Mouse (Mus musculus) lung, postnatal 0 days (tissue): ENCODE data around the gene 2210408I21Rik. TPM values are rescaled to one million over a fixed set of nuclear protein-coding genes. Genes with fewer than 3 reads are reported as not detected.

Experiments
- ATAC-seq: fragments of 200-750 bp; cut with Nextera tagmentation; 2 replicates; pipeline ENCODE4 v1.8.0; 2017; ENCODE audit warnings: moderate library complexity
- DNase-seq: peaks from one replicate; pipeline ENCODE4 v3.0.0-alpha.2; 2016; ENCODE audit warnings: low spot score
- H3K27ac ChIP-seq: fragments of 300-500 bp; sonication (generic); 2 replicates; pipeline ENCODE4 v1.5.1; 2014; ENCODE audit warnings: antibody characterized with exemption, mild to moderate bottlenecking, low read length, mixed read lengths
- H3K27me3 ChIP-seq: fragments of 300-500 bp; sonication (generic); replicated peaks from 2 replicates; pipeline ENCODE4 v1.6.1; 2014; ENCODE audit warnings: low read length, mixed read lengths; ENCODE audit not compliant: insufficient read depth
- H3K36me3 ChIP-seq: fragments of 300-500 bp; sonication (generic); 2 replicates; pipeline ENCODE4 v1.6.1; 2014; ENCODE audit warnings: low read length, mixed read lengths; ENCODE audit not compliant: insufficient read depth
- H3K4me1 ChIP-seq: fragments of 300-500 bp; sonication (generic); 2 replicates; pipeline ENCODE4 v1.6.1; 2014; ENCODE audit warnings: antibody characterized with exemption, low read depth, low read length, mixed read lengths; ENCODE audit not compliant: insufficient read depth
- H3K4me2 ChIP-seq: fragments of 300-500 bp; sonication (generic); replicated peaks from 2 replicates; pipeline ENCODE4 v1.6.1; 2014; ENCODE audit warnings: low read depth, mild to moderate bottlenecking, low read length, moderate library complexity, mixed read lengths
- H3K4me3 ChIP-seq: fragments of 300-500 bp; sonication (generic); 2 replicates; pipeline ENCODE4 v1.5.1; 2014; ENCODE audit warnings: low read depth, low read length
- H3K9ac ChIP-seq: fragments of 300-500 bp; sonication (generic); replicated peaks from 2 replicates; pipeline ENCODE4 v1.6.1; 2014; ENCODE audit warnings: low read depth, mild to moderate bottlenecking
- H3K9me3 ChIP-seq: fragments of 300-500 bp; sonication (generic); 2 replicates; pipeline ENCODE4 v1.6.1; 2016; ENCODE audit warnings: low read length, mixed read lengths
- CTCF ChIP-seq: IDR thresholded peaks from 2 replicates; pipeline ENCODE4 v1.5.1; 2016; ENCODE audit warnings: antibody characterized with exemption, mild to moderate bottlenecking
- EP300 ChIP-seq: IDR thresholded peaks from 2 replicates; pipeline ENCODE4 v1.6.1; 2016; ENCODE audit warnings: antibody characterized with exemption, mild to moderate bottlenecking, control low read depth
- WGBS: fragments of 180-500 bp; shearing (Covaris S2); extraction: QIAGEN DNeasy Blood & Tissue Kit; methylation state at CpG from one replicate; pipeline ENCODE4 v1.1.7; 2014; 5-methylcytosine and 5-hydroxymethylcytosine counted together
- polyA plus RNA-seq: library from polyadenylated mRNA; unstranded; fragments of >200 nt; fragmentation: Nextera tagmentation; extraction: Ambion mirVana; gene quantifications from 2 replicates; pipeline ENCODE4 v1.2.1, GENCODE M21; 2015

2210408I21Rik gene
- polyA plus RNA-seq, 1 experiment from 2014 or later: 5.3 TPM

GRCm38 (mm10) chr13:77529760-77530159, 394.4 kb downstream of the 2210408I21Rik start:
- Histone ChIP-seq H3K9me3 (no peaks in the 10 kb centered on the region), H3K27me3 (no peaks in the 10 kb centered on the region), H3K4me3 (no peak overlapping the region), H3K4me1 (no peaks in the 10 kb centered on the region), H3K27ac (no peak overlapping the region), H3K36me3 (no peaks in the 10 kb centered on the region), H3K4me2 (no peak overlapping the region), H3K9ac (no peak overlapping the region)
- TF ChIP-seq CTCF (no peak), EP300 (no peak)
- ATAC-seq: no peak
- DNase-seq: no peak

GRCm38 (mm10) chr13:77537466-77537865, 402.1 kb downstream of the 2210408I21Rik start:
- Histone ChIP-seq H3K4me1 (no peaks in the 10 kb centered on the region), H3K27me3 (no peaks in the 10 kb centered on the region), H3K4me3 (no peak overlapping the region), H3K27ac (no peak overlapping the region), H3K9me3 (no peaks in the 10 kb centered on the region), H3K9ac (no peak overlapping the region), H3K4me2 (no peak overlapping the region), H3K36me3 (no peaks in the 10 kb centered on the region)
- WGBS: 86% methylated on average over 4 of the region's 4 CpGs
- DNase-seq (no peak), ATAC-seq (no peak)
- TF ChIP-seq EP300 (no peak), CTCF (no peak)

GRCm38 (mm10) chr13:77547486-77548385, 412.4 kb downstream of the 2210408I21Rik start:
- WGBS: 50% methylated on average over 16 of the region's 16 CpGs
- no peak for ATAC-seq
- H3K27ac ChIP-seq: no peak overlapping the region
- H3K4me2 ChIP-seq: no peak overlapping the region
- no peaks in the 10 kb centered on the region for H3K27me3 ChIP-seq
- TF ChIP-seq EP300 (no peak), CTCF (no peak)
- no peak overlapping the region for H3K9ac ChIP-seq
- no peak for DNase-seq
- H3K9me3 ChIP-seq: no peaks in the 10 kb centered on the region
- H3K4me3 ChIP-seq: no peak overlapping the region
- no peaks in the 10 kb centered on the region for H3K36me3 ChIP-seq
- H3K4me1 ChIP-seq: no peaks in the 10 kb centered on the region

- no peaks in the 10 kb centered on the region for H3K9me3 ChIP-seq
- no peak overlapping the region for H3K9ac ChIP-seq
- no peaks in the 10 kb centered on the region for H3K36me3 ChIP-seq
- no peak overlapping the region for H3K4me3 ChIP-seq
- TF ChIP-seq EP300 (no peak), CTCF (no peak)
- H3K27me3 ChIP-seq: no peaks in the 10 kb centered on the region
- no peak overlapping the region for H3K4me2 ChIP-seq
- H3K27ac ChIP-seq: no peak overlapping the region
- no peak for DNase-seq
- H3K4me1 ChIP-seq: no peaks in the 10 kb centered on the region
- WGBS: 28% methylated on average over 3 of the region's 3 CpGs
- ATAC-seq: no peak
Observed at GRCm38 (mm10) chr13:77548386-77548695, 413.0 kb downstream of the 2210408I21Rik start.

GRCm38 (mm10) chr13:77548750-77549149, 413.4 kb downstream of the 2210408I21Rik start:
- WGBS: 82% methylated on average over 4 of the region's 4 CpGs
- H3K4me1 ChIP-seq: no peaks in the 10 kb centered on the region
- no peak overlapping the region for H3K4me2 ChIP-seq
- H3K27me3 ChIP-seq: no peaks in the 10 kb centered on the region
- no peak overlapping the region for H3K4me3 ChIP-seq
- H3K9ac ChIP-seq: no peak overlapping the region
- TF ChIP-seq EP300: no peak
- TF ChIP-seq CTCF: no peak
- DNase-seq (no peak), ATAC-seq (no peak)
- no peak overlapping the region for H3K27ac ChIP-seq
- H3K9me3 ChIP-seq: no peaks in the 10 kb centered on the region
- H3K36me3 ChIP-seq: no peaks in the 10 kb centered on the region

GRCm38 (mm10) chr13:77594011-77594410, 458.7 kb downstream of the 2210408I21Rik start:
- Histone ChIP-seq H3K4me3 (no peak overlapping the region), H3K9ac (no peak overlapping the region), H3K9me3 (peaks cover 4% of the 10 kb centered on the region; the same call in 1 of the 2 replicates), H3K36me3 (no peaks in the 10 kb centered on the region), H3K27ac (no peak overlapping the region), H3K4me1 (no peaks in the 10 kb centered on the region), H3K4me2 (no peak overlapping the region), H3K27me3 (no peaks in the 10 kb centered on the region)
- WGBS: 58% methylated on average over 4 of the region's 4 CpGs
- no peak for DNase-seq
- no peak for TF ChIP-seq CTCF
- TF ChIP-seq EP300: no peak
- no peak for ATAC-seq
